Mouse (Mus musculus): ENCODE results near the gene Steap2. TPM values are rescaled to one million over a fixed set of nuclear protein-coding genes. Genes with fewer than 3 reads are reported as not detected.

Gene Steap2
- 3.5 and 5.4 TPM in 2 replicates for polyA plus RNA-seq (2021; fragmentation: Nextera tagmentation)
- long read RNA-seq, experiment 1, full-length matches to known transcripts = 9 of 18 reads
- long read RNA-seq, experiment 1, partial matches to known transcripts = 1 of 18 reads
- long read RNA-seq, experiment 1, other reads (novel, unspliced or antisense) = 8 of 18 reads
- long read RNA-seq, experiment 2, partial matches to known transcripts = 0 of 5 reads
- long read RNA-seq, experiment 2, other reads (novel, unspliced or antisense) = 4 of 5 reads

GRCm38 (mm10) chr5:5693956-5694653 is at the start of gene Steap2:
TSS of gene Steap2 (minus strand) at chr5:5694578.

GRCm38 (mm10) chr5:5663655-5664370 is 30.6 kb downstream of the Steap2 start, which contains the start of gene Cfap69:
TSS of gene Cfap69 (minus strand) at chr5:5664239.

Other genes starting within 250 kb of the Steap2 start
- gene 1700015F17Rik, start 215.4 kb downstream of the Steap2 start, polyA plus RNA-seq (2021; fragmentation: Nextera tagmentation) = 0.75 and 1.2 TPM in 2 replicates
- 15.5 and 18.9 TPM in 2 replicates for gene Cldn12, start 179.6 kb downstream of the Steap2 start, polyA plus RNA-seq (2021; fragmentation: Nextera tagmentation)
- gene Gtpbp10, start 135.0 kb downstream of the Steap2 start, polyA plus RNA-seq (2021; fragmentation: Nextera tagmentation) = 4.0 and 5.2 TPM in 2 replicates
- gene Gm8773, start 120.8 kb downstream of the Steap2 start, polyA plus RNA-seq (2021; fragmentation: Nextera tagmentation) = 0.16 and 0.51 TPM in 2 replicates
- gene Cfap69, start 30.3 kb downstream of the Steap2 start, polyA plus RNA-seq (2021; fragmentation: Nextera tagmentation) = 4.5 and 5.9 TPM in 2 replicates
- 0.54 and 0.68 TPM in 2 replicates for gene Steap1, start 54.7 kb upstream of the Steap2 start, polyA plus RNA-seq (2021; fragmentation: Nextera tagmentation)

Data from left cerebral cortex, adult 6 months (tissue).